Mouse (Mus musculus) urinary bladder, postnatal 10 days (tissue): ENCODE measurements around the gene Hnrnpul2.

Source experiments
- DNase-seq: peaks from one replicate; pipeline ENCODE4 v3.0.0; 2022; ENCODE audit warnings: low spot score

The Hnrnpul2 gene

GRCm38 (mm10) chr19:8819596-8820423 is at the start of gene Hnrnpul2:
Gene Hnrnpul2 (plus strand): TSS chr19:8820010.
- peak; percentile 93 for DNase-seq

- peak; percentile 27 for DNase-seq
Observed at GRCm38 (mm10) chr19:8770567-8771270, 49.1 kb upstream of the Hnrnpul2 start, which contains the start of gene Tmem223. Gene Tmem223 (plus strand): TSS chr19:8770996.

DNA sequence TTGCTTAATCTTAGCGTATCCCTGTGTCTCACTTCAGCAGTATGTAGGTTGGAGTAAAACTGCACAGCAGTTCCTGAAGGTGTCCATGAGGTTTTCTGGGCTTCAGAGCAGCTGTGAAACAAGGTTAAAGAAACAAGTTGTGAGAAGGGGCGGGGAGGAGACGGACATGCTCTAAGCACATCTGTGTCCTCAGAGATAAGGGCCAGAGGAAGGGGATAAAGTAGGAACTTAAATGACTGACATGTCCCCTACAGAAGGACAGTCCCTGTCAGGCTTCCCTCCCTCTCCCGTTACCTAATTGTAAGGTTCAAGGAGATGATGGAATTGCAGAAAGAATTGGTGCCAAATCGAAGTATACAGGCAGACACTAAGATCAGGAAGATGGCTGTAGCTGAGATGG is 46.8 kb upstream of the Hnrnpul2 start:
- no peak for DNase-seq

- DNase-seq, result no peak
Observed at GRCm38 (mm10) chr19:8773409-8773808, 46.4 kb upstream of the Hnrnpul2 start.

- DNase-seq, result peak; percentile 86
Observed at GRCm38 (mm10) chr19:8774086-8774835, 45.5 kb upstream of the Hnrnpul2 start, which contains the start of gene Tmem179b. Gene Tmem179b (minus strand): TSS chr19:8774467.

DNA sequence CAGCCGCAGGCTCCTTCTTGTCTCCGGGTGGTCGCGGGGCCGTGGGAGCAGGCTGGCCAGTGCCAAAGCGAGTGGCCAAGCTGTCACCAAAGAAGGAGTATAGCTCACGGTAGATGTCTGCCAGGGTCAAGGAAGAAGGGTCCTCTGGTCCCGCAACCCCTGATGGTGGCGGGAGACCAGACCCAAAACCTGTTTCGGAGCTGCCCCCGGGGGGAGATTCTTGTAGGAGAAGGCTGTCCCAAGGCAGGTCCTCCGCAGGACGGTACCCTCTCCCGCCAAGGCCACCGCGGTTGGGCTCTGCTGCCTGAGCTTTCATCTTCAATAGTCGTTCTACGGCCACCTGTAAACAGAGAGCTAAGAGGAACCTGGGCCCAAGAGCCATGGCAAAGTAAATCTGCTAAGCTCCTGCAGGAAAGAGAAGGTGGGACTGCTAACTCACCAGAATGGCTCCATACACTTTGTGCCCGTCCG is 44.8 kb upstream of the Hnrnpul2 start:
- DNase-seq, result no peak

DNA sequence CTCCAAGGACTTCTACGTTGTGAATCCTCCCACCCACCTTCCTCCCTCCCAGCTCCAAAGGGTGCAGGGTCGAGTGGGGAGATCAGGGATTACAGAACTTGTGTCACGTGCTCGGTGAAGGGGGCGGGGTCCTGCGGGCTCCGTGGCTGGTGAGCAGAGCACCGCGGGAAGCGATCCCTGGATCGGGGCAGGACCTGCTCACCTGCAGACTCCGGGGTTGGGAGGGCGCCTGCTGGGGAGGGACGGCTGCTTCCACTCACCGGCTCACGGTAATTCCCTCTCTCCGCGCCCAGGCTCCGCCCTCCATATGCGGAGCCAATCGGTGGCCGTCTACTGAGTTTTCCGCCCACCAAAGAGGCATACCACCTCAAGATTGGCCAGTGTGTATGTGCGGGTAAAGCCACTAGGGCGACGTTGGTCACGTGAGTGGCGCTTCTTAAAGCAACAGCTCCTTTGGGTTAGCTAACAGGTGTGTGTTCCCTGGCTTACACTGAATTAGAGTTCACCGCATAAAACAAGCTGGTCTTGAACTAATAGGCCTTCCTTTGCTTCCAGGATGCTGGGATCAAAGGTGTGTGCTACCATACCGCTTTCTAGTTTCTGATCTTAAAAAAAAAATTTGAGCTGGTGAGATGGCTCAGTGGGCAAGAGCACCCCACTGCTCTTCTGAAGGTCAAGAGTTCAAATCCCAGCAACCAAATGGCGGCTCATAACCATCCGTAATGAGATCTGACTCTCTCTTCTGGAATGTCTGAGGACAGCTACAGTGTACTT is 33.6 kb upstream of the Hnrnpul2 start, which contains the start of gene Taf6l:
Gene Taf6l (minus strand): TSS at position 410 of the 774 bp plus-strand sequence.
- DNase-seq, result peak; percentile 48

- no peak for DNase-seq
Observed at GRCm38 (mm10) chr19:8788521-8788920, 31.3 kb upstream of the Hnrnpul2 start.

DNA sequence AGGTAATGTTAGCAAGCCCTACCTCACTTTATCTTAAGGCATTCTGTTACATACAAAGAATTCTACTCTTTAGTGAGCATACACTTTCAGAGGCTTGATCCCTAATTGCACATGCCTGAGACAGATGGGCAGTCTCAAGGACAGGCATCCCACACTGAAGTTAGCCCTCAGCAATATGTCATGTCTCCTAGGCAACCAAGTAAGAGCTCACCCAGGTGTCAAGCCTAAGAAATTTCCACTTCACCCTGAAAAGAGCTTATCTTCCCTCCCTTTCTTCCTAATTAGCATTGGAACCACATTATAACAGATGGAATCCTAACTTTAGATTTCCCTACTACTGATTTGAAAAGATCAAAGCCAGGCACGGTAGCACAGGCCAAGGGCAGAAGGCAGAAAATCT is 30.6 kb upstream of the Hnrnpul2 start:
- DNase-seq, result no peak

GRCm38 (mm10) chr19:8790171-8790570 is 29.6 kb upstream of the Hnrnpul2 start:
- no peak for DNase-seq

DNA sequence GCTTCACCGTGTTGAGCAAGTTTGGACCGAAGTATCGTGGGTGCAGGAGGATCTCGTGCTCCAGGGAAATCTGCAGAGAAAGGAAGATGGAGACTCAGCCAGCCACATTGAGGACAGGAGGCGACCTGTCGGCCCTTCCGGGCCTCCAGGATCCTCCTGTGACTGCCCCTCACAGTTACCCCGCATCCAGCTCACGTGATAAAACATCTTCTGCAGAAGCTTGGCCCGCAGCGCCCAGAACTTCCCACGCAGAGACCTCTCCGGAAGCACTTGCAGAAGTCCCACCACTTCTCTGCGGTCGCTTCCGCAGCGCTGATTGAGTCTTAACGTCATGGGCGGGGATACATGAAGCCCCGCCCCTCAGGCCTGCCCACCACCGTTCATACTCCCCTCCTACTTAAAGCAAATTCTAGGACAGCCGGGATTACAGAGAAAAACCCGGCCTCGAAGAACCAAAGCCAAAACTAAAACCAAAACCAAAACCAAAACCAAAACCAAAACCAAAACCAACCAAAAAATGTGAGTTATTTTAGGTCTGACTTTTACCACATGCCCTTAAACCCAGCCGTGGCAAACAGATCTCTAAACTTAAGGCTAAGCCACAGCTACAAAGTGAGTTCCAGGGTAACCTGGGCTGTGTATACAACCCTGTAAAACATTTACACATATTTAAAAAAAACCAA is 21.4 kb upstream of the Hnrnpul2 start, which contains the start of gene Polr2g:
Gene Polr2g (minus strand): TSS at position 314 of the 683 bp plus-strand sequence.
- peak; percentile 54 for DNase-seq

- DNase-seq, result no peak
Observed at GRCm38 (mm10) chr19:8798947-8799315, 20.9 kb upstream of the Hnrnpul2 start.

GRCm38 (mm10) chr19:8802130-8802821 is 17.5 kb upstream of the Hnrnpul2 start, which contains the start of gene Zbtb3:
Gene Zbtb3 (plus strand): TSS chr19:8802555.
- DNase-seq, result peak; percentile 70

- no peak for DNase-seq
Observed at GRCm38 (mm10) chr19:8803204-8803780, 16.5 kb upstream of the Hnrnpul2 start.

DNA sequence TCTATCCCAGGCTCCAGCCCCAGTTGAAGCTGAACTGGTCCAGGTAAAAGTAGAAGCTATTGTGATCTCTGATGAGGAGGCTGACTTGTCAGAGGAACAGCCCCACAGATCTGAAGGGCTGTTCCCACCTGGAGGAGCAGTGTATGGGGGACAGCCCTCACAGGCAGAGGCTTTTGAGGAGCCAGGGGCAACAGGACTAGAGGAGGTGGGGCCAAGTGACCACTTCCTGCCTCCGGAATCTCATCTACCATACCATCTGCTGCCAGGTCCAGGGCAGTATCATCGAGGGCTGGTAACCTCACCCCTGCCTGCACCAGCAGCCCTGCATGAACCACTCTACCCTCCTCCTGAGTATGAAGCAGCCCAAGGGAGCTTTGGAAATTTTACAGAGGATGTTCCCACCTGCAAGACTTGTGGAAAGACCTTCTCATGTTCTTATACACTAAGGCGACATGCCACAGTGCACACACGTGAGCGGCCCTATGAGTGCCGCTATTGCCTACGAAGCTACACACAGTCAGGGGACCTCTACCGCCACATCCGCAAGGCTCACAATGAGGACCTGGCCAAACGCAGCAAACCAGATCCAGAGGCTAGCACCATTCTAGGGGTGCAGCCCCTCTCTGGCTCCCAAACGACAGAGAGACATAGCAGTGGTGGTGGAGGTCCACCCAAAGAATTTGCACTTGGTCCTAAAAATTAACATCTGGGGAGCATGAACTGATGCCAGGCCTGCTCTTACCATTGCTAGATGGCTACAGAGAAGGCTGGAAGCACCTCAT is 15.7 kb upstream of the Hnrnpul2 start:
- DNase-seq, result no peak

DNA sequence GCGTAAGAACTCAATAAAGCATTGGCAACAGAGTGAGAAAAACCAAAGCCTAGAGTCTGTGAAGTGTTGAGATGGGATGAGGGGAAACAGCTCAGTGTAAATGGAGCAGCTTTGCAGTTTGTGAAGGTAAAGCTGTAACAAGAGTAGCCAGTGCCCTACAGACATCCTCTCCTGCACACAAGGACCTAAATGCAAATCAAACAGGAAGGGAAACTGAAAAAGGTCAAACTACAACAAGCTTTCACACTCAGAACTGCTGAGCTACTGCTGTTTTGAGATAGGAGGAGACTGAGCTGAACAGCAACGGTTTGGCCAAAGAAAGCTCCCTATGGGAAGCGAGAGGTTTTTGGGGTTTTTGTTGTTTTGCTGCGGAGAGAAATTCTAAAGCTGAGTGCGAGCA is 13.0 kb upstream of the Hnrnpul2 start:
- no peak for DNase-seq

DNA sequence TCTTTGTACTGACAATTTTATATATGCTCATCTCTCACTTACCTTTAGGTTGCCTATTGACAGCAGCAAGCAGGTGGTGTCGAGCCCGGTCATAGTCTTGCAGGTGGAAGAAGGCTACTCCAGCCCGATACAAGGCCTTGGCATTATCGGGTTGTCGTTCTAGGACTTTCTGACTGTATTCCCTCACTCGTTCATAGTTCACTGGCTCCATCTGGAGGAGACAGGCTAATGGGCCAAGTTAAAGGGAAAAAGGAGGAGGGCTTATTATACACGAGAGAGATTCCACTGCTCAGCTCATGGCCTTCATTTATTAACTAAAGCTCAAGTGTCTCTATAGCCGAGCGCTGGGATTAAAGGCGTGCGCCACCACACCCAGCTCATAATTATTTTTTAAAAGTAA is 4.0 kb upstream of the Hnrnpul2 start:
- DNase-seq, result no peak

- DNase-seq, result no peak
Observed at GRCm38 (mm10) chr19:8817001-8817400, 2.8 kb upstream of the Hnrnpul2 start.

DNA sequence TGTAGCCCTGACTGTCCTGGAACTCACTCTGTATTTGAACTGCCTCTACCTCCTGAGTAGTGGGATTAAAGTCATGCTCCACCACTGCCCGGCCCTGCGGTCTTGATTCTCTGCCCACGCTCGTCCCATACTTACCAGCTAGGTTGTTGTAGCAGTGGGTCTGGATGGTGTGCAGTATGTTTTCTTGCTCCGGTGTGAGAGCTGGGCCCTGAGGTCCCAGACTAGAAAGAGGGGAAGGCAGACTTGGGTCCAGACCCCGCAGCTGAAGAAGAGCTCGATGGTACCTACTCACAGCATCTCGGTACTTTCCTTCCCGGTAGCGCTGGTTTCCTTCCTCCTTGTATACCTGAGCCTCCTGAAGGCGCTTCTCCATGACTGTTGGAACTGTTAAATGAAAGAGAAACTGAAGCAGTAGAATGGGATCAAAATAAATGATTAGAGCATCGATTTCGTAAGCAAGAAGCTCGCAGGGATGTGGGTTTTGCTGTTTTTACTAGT is 1.5 kb upstream of the Hnrnpul2 start:
- no peak for DNase-seq
